Mouse (Mus musculus): ENCODE measurements around the gene Ddrgk1. TPM values are rescaled to one million over a fixed set of nuclear protein-coding genes. Genes with fewer than 3 reads are reported as not detected.

Ddrgk1 gene
- total and polyA plus RNA-seq, 2 experiments from 2014 or later, result 40.1 to 77.4 TPM

DNA sequence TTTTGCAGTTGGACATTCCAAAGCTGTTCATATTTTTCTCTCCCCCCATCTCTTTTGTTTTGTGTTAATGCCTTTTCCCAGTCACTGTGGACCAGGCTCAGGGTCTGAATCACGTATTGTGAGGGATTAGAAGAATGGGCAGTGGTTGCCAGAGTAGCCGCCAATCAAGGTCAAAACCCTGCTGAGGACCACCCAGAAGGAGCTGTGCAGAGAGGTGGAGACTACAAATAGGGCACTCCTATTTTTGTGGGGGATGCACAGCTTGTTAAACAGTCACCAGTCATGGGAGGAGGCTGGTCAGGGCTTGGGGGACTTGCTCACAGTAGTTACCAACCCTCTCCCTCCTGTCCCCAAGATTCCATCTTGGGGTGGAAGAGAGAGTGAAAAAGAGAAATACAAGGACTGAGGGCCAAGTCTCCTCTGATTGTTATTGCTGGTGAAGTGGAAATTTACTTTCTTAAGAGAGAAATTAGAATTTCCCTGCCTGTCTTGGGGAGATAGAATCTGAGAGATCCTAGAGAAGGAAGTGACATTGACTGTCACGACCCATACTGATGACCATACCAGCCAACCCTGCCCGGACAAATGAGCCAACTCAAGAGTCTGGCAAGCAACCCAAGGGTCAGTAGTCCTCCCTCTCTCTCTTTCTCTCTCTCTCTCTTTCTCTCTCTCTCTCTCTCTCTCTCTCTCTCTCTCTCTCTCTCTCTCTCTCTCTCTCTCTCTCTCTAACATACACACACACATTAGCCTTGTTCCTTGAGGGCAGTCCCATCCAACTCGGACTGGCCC lies 31.4 kb downstream of the Ddrgk1 start:
- Histone ChIP-seq H3K27ac (ENCODE audit: low read depth, low read length) (no peak overlapping the region), H3K9me3 (ENCODE audit: low read length) (no peaks in the 10 kb centered on the region), H3K36me3 (ENCODE audit: insufficient read depth) (peaks cover 24% of the 10 kb centered on the region), H3K4me3 (ENCODE audit: low read depth, low read length) (no peak overlapping the region), H3K9ac (no peak overlapping the region), H3K4me2 (ENCODE audit: low read depth) (no peak overlapping the region), H3K27me3 (ENCODE audit: insufficient read depth, low read length) (peaks cover 6% of the 10 kb centered on the region; the same call in 1 of the 2 replicates), H3K4me1 (ENCODE audit: insufficient read depth) (peaks cover 2% of the 10 kb centered on the region; the same call in 1 of the 2 replicates)
- DNase-seq, result no peak
- peak; percentile 6; the same call in 1 of the 2 replicates for ATAC-seq
- TF ChIP-seq CTCF (IDR thresholded peaks at IDR 0.05; ENCODE audit: low read depth), result no peak
- 40% methylated on average over 5 of the region's 5 CpGs for WGBS

GRCm38 (mm10) chr2:130632416-130632815 lies 32.0 kb downstream of the Ddrgk1 start:
- DNase-seq (no peak), ATAC-seq (no peak)
- WGBS, result 39% methylated on average over 1 of the region's 1 CpGs
- no peak overlapping the region for H3K9ac ChIP-seq
- no peak for TF ChIP-seq CTCF (IDR thresholded peaks at IDR 0.05; ENCODE audit: low read depth)
- H3K4me1 ChIP-seq (ENCODE audit: insufficient read depth), result peaks cover 2% of the 10 kb centered on the region; the same call in 1 of the 2 replicates
- peaks cover 6% of the 10 kb centered on the region; the same call in 1 of the 2 replicates for H3K27me3 ChIP-seq (ENCODE audit: insufficient read depth, low read length)
- no peak overlapping the region for H3K4me2 ChIP-seq (ENCODE audit: low read depth)
- H3K9me3 ChIP-seq (ENCODE audit: low read length), result no peaks in the 10 kb centered on the region
- no peak overlapping the region for H3K27ac ChIP-seq (ENCODE audit: low read depth, low read length)
- H3K36me3 ChIP-seq (ENCODE audit: insufficient read depth), result peaks cover 28% of the 10 kb centered on the region
- no peak overlapping the region for H3K4me3 ChIP-seq (ENCODE audit: low read depth, low read length)

- H3K4me3 ChIP-seq (ENCODE audit: low read depth, low read length), result peak within 1 kb of the TSS; percentile 79
- H3K4me2 ChIP-seq (ENCODE audit: low read depth), result peak within 1 kb of the TSS; percentile 91
- no peaks in the 10 kb centered on the region for H3K9me3 ChIP-seq (ENCODE audit: low read length)
- TF ChIP-seq CTCF (IDR thresholded peaks at IDR 0.05; ENCODE audit: low read depth), result no peak
- H3K4me1 ChIP-seq (ENCODE audit: insufficient read depth), result peaks cover 2% of the 10 kb centered on the region; the same call in 1 of the 2 replicates
- DNase-seq, result peak; percentile 90
- peaks cover 16% of the 10 kb centered on the region for H3K36me3 ChIP-seq (ENCODE audit: insufficient read depth)
- ATAC-seq, result peak; percentile 90
- WGBS, result under 1% methylated on average over 25 of the region's 25 CpGs
- H3K27ac ChIP-seq (ENCODE audit: low read depth, low read length), result peak within 1 kb of the TSS; percentile 72
- H3K27me3 ChIP-seq (ENCODE audit: insufficient read depth, low read length), result no peaks in the 10 kb centered on the region
- H3K9ac ChIP-seq, result peak within 1 kb of the TSS; percentile 88
These were observed 34.6 kb downstream of the Ddrgk1 start, which contains the start of the genes Fastkd5 and Ubox5 for GRCm38 (mm10) chr2:130629839-130630203. Gene Fastkd5 (minus strand): TSS chr2:130630027. Gene Ubox5 (minus strand): TSS chr2:130630038.

- no peak for TF ChIP-seq CTCF (IDR thresholded peaks at IDR 0.05; ENCODE audit: low read depth)
- WGBS, result 3% methylated on average over 37 of the region's 37 CpGs
These were observed 35.2 kb downstream of the Ddrgk1 start for GRCm38 (mm10) chr2:130629080-130629838.

DNA sequence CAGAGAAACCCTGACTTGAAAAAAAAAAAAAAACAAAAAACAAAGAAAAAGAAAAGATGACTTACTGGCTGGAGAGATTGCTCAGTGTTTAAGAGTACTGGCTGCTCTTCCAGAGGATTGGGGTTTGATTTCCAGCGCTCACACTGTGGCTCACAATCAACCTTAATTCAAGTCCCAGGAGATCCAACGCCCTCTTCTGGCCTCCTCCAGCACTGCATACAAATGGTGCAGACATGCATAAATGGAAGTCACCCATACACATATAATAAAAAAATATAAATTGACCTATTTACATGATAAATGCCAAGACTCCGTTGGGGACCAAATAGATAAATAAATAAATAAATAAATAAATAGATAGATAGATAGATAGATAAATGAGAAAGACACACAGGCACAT lies 36.0 kb downstream of the Ddrgk1 start:
- Histone ChIP-seq H3K27me3 (ENCODE audit: insufficient read depth, low read length) (no peaks in the 10 kb centered on the region), H3K4me2 (ENCODE audit: low read depth) (peak overlapping the region; percentile 91), H3K9ac (no peak overlapping the region), H3K4me3 (ENCODE audit: low read depth, low read length) (no peak overlapping the region), H3K9me3 (ENCODE audit: low read length) (no peaks in the 10 kb centered on the region), H3K36me3 (ENCODE audit: insufficient read depth) (peaks cover 8% of the 10 kb centered on the region; the same call in 1 of the 2 replicates), H3K27ac (ENCODE audit: low read depth, low read length) (no peak overlapping the region), H3K4me1 (ENCODE audit: insufficient read depth) (peaks cover 2% of the 10 kb centered on the region; the same call in 1 of the 2 replicates)
- TF ChIP-seq CTCF (IDR thresholded peaks at IDR 0.05; ENCODE audit: low read depth), result peak; percentile 24; the same call in 1 of the 2 replicates
- no peak for DNase-seq
- 71% methylated on average over 3 of the region's 3 CpGs for WGBS
- ATAC-seq, result no peak

More at GRCm38 (mm10) chr2:130629080-130629838, 35.2 kb downstream of the Ddrgk1 start:
- peak; percentile 42 for ATAC-seq
- Histone ChIP-seq H3K27ac (ENCODE audit: low read depth, low read length) (peak overlapping the region; percentile 72), H3K4me2 (ENCODE audit: low read depth) (peak overlapping the region; percentile 91), H3K4me1 (ENCODE audit: insufficient read depth) (peaks cover 2% of the 10 kb centered on the region; the same call in 1 of the 2 replicates), H3K9ac (peak overlapping the region; percentile 88), H3K36me3 (ENCODE audit: insufficient read depth) (peaks cover 13% of the 10 kb centered on the region), H3K4me3 (ENCODE audit: low read depth, low read length) (peak overlapping the region; percentile 79), H3K9me3 (ENCODE audit: low read length) (no peaks in the 10 kb centered on the region), H3K27me3 (ENCODE audit: insufficient read depth, low read length) (no peaks in the 10 kb centered on the region)
- no peak for DNase-seq

GRCm38 (mm10) chr2:130618972-130619371 lies 45.5 kb downstream of the Ddrgk1 start:
- no peaks in the 10 kb centered on the region for H3K9me3 ChIP-seq (ENCODE audit: low read length)
- peaks cover 37% of the 10 kb centered on the region for H3K36me3 ChIP-seq (ENCODE audit: insufficient read depth)
- H3K4me2 ChIP-seq (ENCODE audit: low read depth), result no peak overlapping the region
- 86% methylated on average over 7 of the region's 7 CpGs for WGBS
- H3K27ac ChIP-seq (ENCODE audit: low read depth, low read length), result no peak overlapping the region
- no peak for DNase-seq
- no peaks in the 10 kb centered on the region for H3K4me1 ChIP-seq (ENCODE audit: insufficient read depth)
- H3K9ac ChIP-seq, result no peak overlapping the region
- H3K4me3 ChIP-seq (ENCODE audit: low read depth, low read length), result no peak overlapping the region
- no peak for TF ChIP-seq CTCF (IDR thresholded peaks at IDR 0.05; ENCODE audit: low read depth)
- no peak for ATAC-seq
- no peaks in the 10 kb centered on the region for H3K27me3 ChIP-seq (ENCODE audit: insufficient read depth, low read length)

Data from forebrain, postnatal 0 days (tissue).